Mouse (Mus musculus): ENCODE data around the gene Lgi2.

Lgi2 gene

GRCm38 (mm10) chr5:52537024-52537423 is 29.2 kb downstream of the Lgi2 start:
- DNase-seq (ENCODE audit: low spot score in 2 of 2): no peak

- no peak for DNase-seq (ENCODE audit: low spot score in 2 of 2)
Measured at GRCm38 (mm10) chr5:52534798-52535590, 31.3 kb downstream of the Lgi2 start.

GRCm38 (mm10) chr5:52533705-52534104 is 32.6 kb downstream of the Lgi2 start:
- DNase-seq (ENCODE audit: low spot score in 2 of 2): no peak

GRCm38 (mm10) chr5:52528545-52528944 is 37.7 kb downstream of the Lgi2 start:
- DNase-seq (ENCODE audit: low spot score in 2 of 2): peak in 1 of 2 experiments; percentile 7

- DNase-seq (ENCODE audit: low spot score in 2 of 2): no peak
Measured at GRCm38 (mm10) chr5:52526324-52526986, 39.8 kb downstream of the Lgi2 start.

- peak in 1 of 2 experiments; percentile 46 for DNase-seq (ENCODE audit: low spot score in 2 of 2)
Measured at GRCm38 (mm10) chr5:52524207-52524606, 42.1 kb downstream of the Lgi2 start.

- DNase-seq (ENCODE audit: low spot score in 2 of 2): no peak
Measured at GRCm38 (mm10) chr5:52519921-52520320, 46.3 kb downstream of the Lgi2 start.

GRCm38 (mm10) chr5:52516072-52516476 is 50.2 kb downstream of the Lgi2 start:
- DNase-seq (ENCODE audit: low spot score in 2 of 2): peak in 1 of 2 experiments; percentile 17

GRCm38 (mm10) chr5:52515246-52516021 is 50.8 kb downstream of the Lgi2 start:
- peak; percentile 61 to 79 for DNase-seq (ENCODE audit: low spot score in 2 of 2)

- no peak for DNase-seq (ENCODE audit: low spot score in 2 of 2)
Measured at GRCm38 (mm10) chr5:52511089-52511488, 55.2 kb downstream of the Lgi2 start.

GRCm38 (mm10) chr5:52509416-52509815 is 56.8 kb downstream of the Lgi2 start:
- no peak for DNase-seq (ENCODE audit: low spot score in 2 of 2)

GRCm38 (mm10) chr5:52504666-52505065 is 61.6 kb downstream of the Lgi2 start:
- DNase-seq (ENCODE audit: low spot score in 2 of 2): no peak

GRCm38 (mm10) chr5:52504148-52504547 is 62.1 kb downstream of the Lgi2 start:
- no peak for DNase-seq (ENCODE audit: low spot score in 2 of 2)

GRCm38 (mm10) chr5:52495671-52496070 is 70.6 kb downstream of the Lgi2 start:
- no peak for DNase-seq (ENCODE audit: low spot score in 2 of 2)

- no peak for DNase-seq (ENCODE audit: low spot score in 2 of 2)
Measured at GRCm38 (mm10) chr5:52491496-52491895, 74.8 kb downstream of the Lgi2 start.

GRCm38 (mm10) chr5:52487559-52488430 is 78.5 kb downstream of the Lgi2 start:
- DNase-seq (ENCODE audit: low spot score in 2 of 2): no peak
